Mouse (Mus musculus) forebrain, embryonic 12.5 days (tissue): Measurements from ENCODE around the gene Arhgap22. TPM values are rescaled to one million over a fixed set of nuclear protein-coding genes. Genes with fewer than 3 reads are reported as not detected.

Source experiments
- ATAC-seq: fragments of 200-750 bp; cut with Nextera tagmentation; 2 replicates; pipeline ENCODE4 v1.8.0; 2017; ENCODE audit warnings: moderate TSS enrichment; ENCODE audit not compliant: low FRiP score
- H3K27ac ChIP-seq: fragments of 300-500 bp; sonication (generic); 2 replicates; pipeline ENCODE4 v1.5.1; 2016; ENCODE audit warnings: mild to moderate bottlenecking
- H3K27me3 ChIP-seq: fragments of 300-500 bp; sonication (generic); 2 replicates; pipeline ENCODE4 v1.6.1; 2016; ENCODE audit warnings: mild to moderate bottlenecking
- H3K36me3 ChIP-seq: fragments of 300-500 bp; sonication (generic); replicated peaks from 2 replicates; pipeline ENCODE4 v1.6.1; 2016; ENCODE audit warnings: mild to moderate bottlenecking
- H3K4me1 ChIP-seq: fragments of 300-500 bp; sonication (generic); 2 replicates; pipeline ENCODE4 v1.6.1; 2016
- H3K4me2 ChIP-seq: fragments of 300-500 bp; sonication (generic); 2 replicates; pipeline ENCODE4 v1.6.1; 2016; ENCODE audit warnings: mild to moderate bottlenecking, moderate library complexity
- H3K4me3 ChIP-seq: fragments of 300-500 bp; sonication (generic); replicated peaks from 2 replicates; pipeline ENCODE4 v1.5.1; 2016; ENCODE audit warnings: mild to moderate bottlenecking
- H3K9ac ChIP-seq: fragments of 300-500 bp; sonication (generic); 2 replicates; pipeline ENCODE4 v1.6.1; 2016; ENCODE audit warnings: mild to moderate bottlenecking
- H3K9me3 ChIP-seq: fragments of 300-500 bp; sonication (generic); 2 replicates; pipeline ENCODE4 v1.6.1; 2016
- WGBS: fragments of 180-500 bp; shearing (Covaris S2); methylation state at CpG from one replicate; pipeline ENCODE4 v1.1.7; 2016; 5-methylcytosine and 5-hydroxymethylcytosine counted together
- polyA plus RNA-seq: library from polyadenylated mRNA; unstranded; fragments of >200 nt; fragmentation: Nextera tagmentation; extraction: Ambion mirVana; gene quantifications from 2 replicates; pipeline ENCODE4 v1.2.1, GENCODE M21; 2016

Arhgap22 gene
- polyA plus RNA-seq, 1 experiment from 2014 or later = 0.55 TPM

DNA sequence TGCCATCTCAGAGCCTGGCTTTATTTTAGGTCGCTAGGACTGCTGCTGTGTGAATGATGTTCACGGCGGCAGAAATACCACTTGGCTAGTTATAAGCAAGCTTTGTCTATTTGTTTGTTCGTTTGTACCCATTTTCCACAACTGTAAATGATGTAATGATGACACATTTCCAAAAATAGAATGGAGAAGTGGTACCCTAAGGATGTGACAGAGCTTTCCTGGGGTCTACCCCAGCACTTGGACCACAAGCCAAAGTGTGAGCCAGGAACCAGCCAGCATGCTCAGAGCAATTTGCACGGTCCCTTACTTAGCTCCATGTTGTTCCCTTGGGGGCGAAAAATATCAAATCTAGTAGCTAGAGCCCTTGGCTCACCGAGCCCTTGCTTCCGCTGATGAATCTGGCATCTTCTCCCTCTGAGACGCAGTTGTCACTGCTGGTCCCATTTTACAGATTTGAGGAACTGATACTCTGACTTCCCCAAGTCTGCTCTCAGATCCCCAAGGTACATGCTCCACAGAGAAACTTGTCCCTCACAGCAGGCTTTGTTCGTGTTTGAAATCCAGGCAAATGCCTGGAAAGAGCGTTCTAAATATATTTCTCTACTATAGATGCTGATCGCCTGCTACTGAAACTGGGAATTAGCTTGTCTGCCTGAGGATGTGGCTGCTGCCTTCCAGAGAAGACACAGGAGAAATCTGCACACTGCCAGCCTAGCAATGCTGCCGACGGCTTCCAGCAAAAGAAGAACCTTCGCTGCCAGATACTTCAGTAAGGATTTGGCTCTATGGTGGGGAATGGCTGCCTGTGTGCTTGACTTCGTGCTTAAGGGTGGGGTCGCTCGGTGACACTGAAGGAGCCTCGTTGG lies 2.8 kb downstream of the Arhgap22 start:
- H3K4me2 ChIP-seq = no peak overlapping the region
- peaks cover 30% of the 10 kb centered on the region for H3K27me3 ChIP-seq
- no peak overlapping the region for H3K9ac ChIP-seq
- H3K36me3 ChIP-seq = no peaks in the 10 kb centered on the region
- H3K4me1 ChIP-seq = peaks cover 5% of the 10 kb centered on the region
- no peak for ATAC-seq
- H3K27ac ChIP-seq = no peak overlapping the region
- H3K9me3 ChIP-seq = no peaks in the 10 kb centered on the region
- H3K4me3 ChIP-seq = no peak overlapping the region
- 89% methylated on average over 19 of the region's 19 CpGs for WGBS

DNA sequence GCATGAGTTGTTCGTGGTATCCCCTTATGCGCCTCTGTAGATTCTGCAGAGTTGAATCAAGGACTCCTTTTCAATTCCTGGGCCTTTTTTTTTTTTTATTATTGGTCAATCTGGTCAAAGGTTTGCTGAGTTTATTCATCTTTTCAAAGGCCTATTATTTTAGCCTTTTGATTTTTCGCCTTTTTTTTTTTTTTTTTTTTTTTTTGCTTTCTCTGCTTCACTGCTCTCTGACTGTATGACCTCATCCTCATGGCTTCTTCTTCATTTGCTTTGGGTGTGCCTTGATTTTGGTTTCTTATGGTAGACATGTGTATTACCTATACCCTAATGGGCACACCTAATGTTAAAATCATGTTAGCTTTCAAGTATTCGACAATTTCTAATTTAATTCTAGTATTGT lies 11.4 kb downstream of the Arhgap22 start:
- Histone ChIP-seq H3K27me3 (no peaks in the 10 kb centered on the region), H3K36me3 (no peaks in the 10 kb centered on the region), H3K9me3 (no peaks in the 10 kb centered on the region), H3K4me3 (no peak overlapping the region), H3K9ac (no peak overlapping the region), H3K4me1 (no peaks in the 10 kb centered on the region), H3K27ac (no peak overlapping the region), H3K4me2 (no peak overlapping the region)
- ATAC-seq = no peak
- WGBS = 89% methylated on average over 4 of the region's 4 CpGs

DNA sequence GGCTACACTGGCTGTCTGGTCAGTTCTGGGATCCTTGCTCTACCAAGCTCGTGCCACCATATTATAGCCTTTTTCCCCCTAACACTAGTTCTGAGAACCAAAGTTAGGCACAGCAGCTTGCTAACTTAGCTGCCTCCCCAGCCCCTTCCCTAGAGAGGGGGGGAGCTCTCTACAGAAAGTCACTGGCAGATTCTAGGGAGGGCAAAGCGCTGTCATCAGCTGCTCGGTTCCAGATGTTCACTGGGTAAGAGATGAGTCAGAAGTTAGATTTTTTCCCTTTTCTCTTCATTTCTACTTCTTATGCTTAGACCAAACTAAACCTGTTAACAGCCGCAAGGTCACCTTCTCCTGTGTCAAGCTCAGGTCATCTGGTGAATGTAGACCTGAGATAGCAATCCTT lies 16.8 kb downstream of the Arhgap22 start:
- H3K27me3 ChIP-seq = 0 out of 2 replicates have a peak, but pooled peaks cover 4% of the 10 kb centered on the region
- H3K4me3 ChIP-seq = no peak overlapping the region
- H3K9me3 ChIP-seq = no peaks in the 10 kb centered on the region
- no peak for ATAC-seq
- 92% methylated on average over 4 of the region's 4 CpGs for WGBS
- H3K4me1 ChIP-seq = no peaks in the 10 kb centered on the region
- no peak overlapping the region for H3K27ac ChIP-seq
- no peaks in the 10 kb centered on the region for H3K36me3 ChIP-seq
- no peak overlapping the region for H3K9ac ChIP-seq
- no peak overlapping the region for H3K4me2 ChIP-seq

DNA sequence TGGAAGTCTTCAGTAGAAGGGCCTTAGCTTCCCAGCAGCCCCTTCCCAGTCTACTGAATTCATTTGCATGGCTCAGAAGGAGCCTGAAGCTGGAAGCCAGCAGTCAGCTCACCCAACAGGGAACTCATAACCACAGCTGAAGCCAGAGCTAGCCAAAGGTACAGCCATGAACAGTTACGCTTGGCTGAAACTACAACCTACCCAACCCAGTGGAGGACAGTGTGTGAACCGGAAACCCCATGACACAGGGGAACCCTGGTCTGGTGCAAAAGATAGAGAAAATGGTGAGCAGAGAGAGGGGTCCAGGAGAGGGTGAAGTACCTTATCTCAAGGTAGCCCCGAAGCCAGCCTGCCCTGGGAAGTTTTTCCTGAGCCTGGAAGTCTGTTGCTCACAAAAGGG lies 17.5 kb downstream of the Arhgap22 start:
- 0 out of 2 replicates have a peak, but pooled peaks cover 4% of the 10 kb centered on the region for H3K27me3 ChIP-seq
- no peak for ATAC-seq
- no peak overlapping the region for H3K4me2 ChIP-seq
- no peaks in the 10 kb centered on the region for H3K36me3 ChIP-seq
- no peak overlapping the region for H3K4me3 ChIP-seq
- no peaks in the 10 kb centered on the region for H3K9me3 ChIP-seq
- 90% methylated on average over 3 of the region's 3 CpGs for WGBS
- no peaks in the 10 kb centered on the region for H3K4me1 ChIP-seq
- H3K9ac ChIP-seq = no peak overlapping the region
- H3K27ac ChIP-seq = no peak overlapping the region

DNA sequence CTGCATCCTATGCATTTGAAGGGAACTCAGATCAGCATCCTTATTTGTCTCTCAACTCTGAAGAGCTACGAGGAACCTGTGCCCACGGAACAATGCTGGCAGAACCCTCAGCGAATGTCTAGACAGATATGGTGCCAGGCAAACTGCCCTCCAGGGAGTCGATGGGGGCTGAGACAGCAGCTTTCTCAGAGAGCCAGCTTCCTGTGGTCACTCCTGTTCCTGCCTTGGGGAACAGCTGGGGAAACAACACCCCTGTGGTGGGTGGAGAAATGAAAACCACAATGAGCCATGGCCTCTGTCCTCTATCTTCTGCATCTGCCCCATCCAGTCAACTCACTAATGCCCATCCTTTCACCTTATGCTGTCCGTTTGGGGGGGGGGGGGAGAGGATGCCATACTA lies 18.2 kb downstream of the Arhgap22 start:
- H3K36me3 ChIP-seq = no peaks in the 10 kb centered on the region
- H3K4me3 ChIP-seq = no peak overlapping the region
- 0 out of 2 replicates have a peak, but pooled peaks cover 4% of the 10 kb centered on the region for H3K27me3 ChIP-seq
- H3K9me3 ChIP-seq = no peaks in the 10 kb centered on the region
- H3K4me2 ChIP-seq = no peak overlapping the region
- no peak for ATAC-seq
- 71% methylated on average over 5 of the region's 5 CpGs for WGBS
- no peak overlapping the region for H3K27ac ChIP-seq
- H3K4me1 ChIP-seq = no peaks in the 10 kb centered on the region
- no peak overlapping the region for H3K9ac ChIP-seq

DNA sequence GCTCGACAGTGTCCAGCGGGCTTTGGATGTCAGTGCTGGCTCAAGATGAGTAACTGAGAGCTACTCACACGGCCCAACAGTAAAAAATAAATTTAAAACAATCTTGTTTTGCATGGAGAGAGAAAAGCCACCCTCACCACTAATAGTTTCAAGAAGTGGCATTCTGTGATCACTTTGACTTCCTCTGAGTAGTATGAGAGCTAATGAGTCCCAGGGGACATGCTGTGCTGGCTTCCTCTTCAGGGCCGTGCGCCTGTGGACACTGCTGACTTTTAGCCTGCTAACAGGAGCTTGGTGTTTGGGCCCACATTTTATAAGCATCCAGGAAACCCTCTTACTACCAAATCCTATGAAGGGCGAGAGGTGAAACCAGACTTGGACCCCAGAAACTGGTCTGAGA lies 21.8 kb downstream of the Arhgap22 start:
- ATAC-seq = no peak
- H3K4me2 ChIP-seq = no peak overlapping the region
- 79% methylated on average over 6 of the region's 6 CpGs for WGBS
- H3K36me3 ChIP-seq = no peaks in the 10 kb centered on the region
- no peak overlapping the region for H3K27ac ChIP-seq
- no peak overlapping the region for H3K4me3 ChIP-seq
- H3K27me3 ChIP-seq = 0 out of 2 replicates have a peak, but pooled peaks cover 4% of the 10 kb centered on the region
- no peaks in the 10 kb centered on the region for H3K4me1 ChIP-seq
- no peaks in the 10 kb centered on the region for H3K9me3 ChIP-seq
- H3K9ac ChIP-seq = no peak overlapping the region

DNA sequence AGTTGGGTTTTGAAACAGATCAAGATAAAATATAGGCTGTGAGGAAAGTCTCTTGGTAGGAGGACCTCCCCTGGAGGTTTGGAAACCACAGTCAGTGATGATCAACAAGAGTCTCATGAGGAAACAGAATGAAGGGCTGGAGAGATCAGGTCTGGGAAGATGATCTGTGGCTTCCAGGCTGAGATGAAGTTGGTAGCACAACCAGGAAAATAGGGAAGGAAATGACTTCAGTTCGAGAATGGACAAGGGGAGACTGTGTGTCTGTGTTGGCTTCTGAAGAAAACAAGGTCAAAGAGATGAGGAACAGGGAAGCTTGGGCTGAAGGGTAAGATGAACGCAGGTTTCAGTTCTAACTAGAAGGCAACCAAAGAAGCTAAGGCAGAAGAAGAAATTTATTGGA lies 26.6 kb downstream of the Arhgap22 start:
- Histone ChIP-seq H3K9me3 (no peaks in the 10 kb centered on the region), H3K4me3 (no peak overlapping the region), H3K4me1 (no peaks in the 10 kb centered on the region), H3K36me3 (no peaks in the 10 kb centered on the region), H3K27me3 (no peaks in the 10 kb centered on the region), H3K9ac (no peak overlapping the region), H3K4me2 (no peak overlapping the region), H3K27ac (no peak overlapping the region)
- no peak for ATAC-seq
- WGBS = 87% methylated on average over 2 of the region's 2 CpGs

DNA sequence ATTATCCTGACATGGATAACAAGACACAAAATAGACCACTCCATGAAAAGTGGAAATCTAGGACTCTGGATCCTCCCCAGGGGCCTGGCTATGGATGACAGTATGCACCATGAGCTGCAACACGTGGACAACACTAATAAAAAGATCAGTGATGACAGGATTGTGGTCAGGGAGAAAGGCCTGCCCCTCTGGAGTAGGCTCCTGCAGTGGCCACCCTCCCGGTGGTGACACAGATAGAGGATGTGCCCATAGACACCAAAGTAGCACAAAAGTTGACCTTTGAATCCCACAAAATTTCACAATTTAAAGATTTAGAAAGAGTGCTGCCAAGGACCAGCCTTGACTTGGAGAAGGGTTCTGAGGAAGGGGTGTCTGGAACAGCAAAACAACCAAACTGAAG lies 29.4 kb downstream of the Arhgap22 start:
- H3K9me3 ChIP-seq = no peaks in the 10 kb centered on the region
- H3K4me3 ChIP-seq = no peak overlapping the region
- no peak overlapping the region for H3K4me2 ChIP-seq
- no peak for ATAC-seq
- no peaks in the 10 kb centered on the region for H3K36me3 ChIP-seq
- WGBS = 67% methylated on average over 2 of the region's 2 CpGs
- no peaks in the 10 kb centered on the region for H3K27me3 ChIP-seq
- no peak overlapping the region for H3K9ac ChIP-seq
- no peaks in the 10 kb centered on the region for H3K4me1 ChIP-seq
- no peak overlapping the region for H3K27ac ChIP-seq

DNA sequence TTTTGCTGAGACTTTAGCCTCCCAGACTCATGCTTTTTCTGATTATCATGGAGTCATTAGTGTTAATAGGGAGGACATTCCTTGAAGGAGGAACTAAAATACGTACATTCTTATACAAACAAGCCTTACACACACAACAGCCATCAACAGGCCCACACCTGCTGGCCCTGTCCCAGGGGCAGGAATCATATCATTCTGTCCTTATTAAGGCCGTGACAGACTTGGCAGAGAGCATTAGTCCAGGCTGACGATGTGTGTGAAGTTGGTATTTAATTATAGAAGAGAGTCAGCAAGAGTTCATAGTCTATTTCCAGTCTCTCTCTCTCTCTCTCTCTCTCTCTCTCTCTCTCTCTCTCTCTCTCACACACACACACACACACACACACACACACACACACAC lies 30.7 kb downstream of the Arhgap22 start:
- Histone ChIP-seq H3K36me3 (no peaks in the 10 kb centered on the region), H3K4me3 (no peak overlapping the region), H3K27ac (no peak overlapping the region), H3K9ac (no peak overlapping the region), H3K4me2 (no peak overlapping the region), H3K9me3 (no peaks in the 10 kb centered on the region), H3K4me1 (no peaks in the 10 kb centered on the region), H3K27me3 (peaks cover 5% of the 10 kb centered on the region; the same call in 1 of the 2 replicates)
- ATAC-seq = no peak
- 65% methylated on average over 3 of the region's 3 CpGs for WGBS

DNA sequence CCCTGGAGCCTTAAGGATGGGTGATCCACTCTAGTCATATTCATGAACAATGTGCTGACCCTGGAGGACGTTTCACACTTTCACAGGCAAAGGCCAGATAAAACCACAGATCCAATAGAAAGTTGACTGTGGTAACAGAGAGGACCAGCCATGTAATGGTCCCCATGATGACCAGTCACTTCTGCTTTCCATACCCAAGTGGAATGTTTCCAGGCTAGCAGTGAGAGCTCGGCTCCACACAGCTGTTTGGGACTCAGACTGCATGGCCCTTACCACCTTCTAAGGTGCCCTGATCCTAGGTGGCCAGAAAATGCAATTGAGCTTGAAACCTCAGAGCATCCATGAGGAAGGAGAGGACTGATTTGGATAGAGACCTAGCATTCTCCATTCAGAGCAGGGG lies 31.1 kb downstream of the Arhgap22 start:
- ATAC-seq = no peak
- 74% methylated on average over 2 of the region's 2 CpGs for WGBS

DNA sequence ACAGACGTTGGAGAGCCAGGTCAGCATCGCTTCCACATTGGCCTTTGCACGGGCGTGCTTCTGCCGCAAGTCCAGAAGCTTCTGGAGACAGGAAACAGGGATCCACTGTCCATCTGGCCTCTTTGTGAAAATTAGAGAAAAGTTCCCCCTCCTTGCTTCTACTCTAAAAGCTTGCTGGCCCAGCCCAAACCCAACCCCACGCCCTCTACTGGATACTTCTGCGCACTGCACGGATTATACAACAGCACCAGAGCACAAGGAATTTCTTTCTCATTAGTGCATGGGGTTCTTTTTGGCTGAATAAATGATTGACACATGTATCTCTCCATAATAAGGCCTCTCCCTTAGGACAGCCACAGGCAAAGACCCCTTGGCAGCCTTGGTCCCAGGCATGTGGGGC lies 32.6 kb downstream of the Arhgap22 start:
- ATAC-seq = no peak
- H3K27me3 ChIP-seq = peaks cover 25% of the 10 kb centered on the region
- no peaks in the 10 kb centered on the region for H3K36me3 ChIP-seq
- H3K4me1 ChIP-seq = peaks cover 15% of the 10 kb centered on the region
- no peak overlapping the region for H3K4me3 ChIP-seq
- no peak overlapping the region for H3K9ac ChIP-seq
- no peak overlapping the region for H3K4me2 ChIP-seq
- H3K9me3 ChIP-seq = no peaks in the 10 kb centered on the region
- no peak overlapping the region for H3K27ac ChIP-seq
- 19% methylated on average over 8 of the region's 8 CpGs for WGBS

More for the DNA sequence above, 31.1 kb downstream of the Arhgap22 start:
- Histone ChIP-seq H3K4me2 (no peak overlapping the region), H3K27ac (no peak overlapping the region), H3K9me3 (no peaks in the 10 kb centered on the region), H3K36me3 (no peaks in the 10 kb centered on the region), H3K27me3 (peaks cover 10% of the 10 kb centered on the region), H3K9ac (no peak overlapping the region), H3K4me1 (no peaks in the 10 kb centered on the region; the same call in 1 of the 2 replicates), H3K4me3 (no peak overlapping the region)

DNA sequence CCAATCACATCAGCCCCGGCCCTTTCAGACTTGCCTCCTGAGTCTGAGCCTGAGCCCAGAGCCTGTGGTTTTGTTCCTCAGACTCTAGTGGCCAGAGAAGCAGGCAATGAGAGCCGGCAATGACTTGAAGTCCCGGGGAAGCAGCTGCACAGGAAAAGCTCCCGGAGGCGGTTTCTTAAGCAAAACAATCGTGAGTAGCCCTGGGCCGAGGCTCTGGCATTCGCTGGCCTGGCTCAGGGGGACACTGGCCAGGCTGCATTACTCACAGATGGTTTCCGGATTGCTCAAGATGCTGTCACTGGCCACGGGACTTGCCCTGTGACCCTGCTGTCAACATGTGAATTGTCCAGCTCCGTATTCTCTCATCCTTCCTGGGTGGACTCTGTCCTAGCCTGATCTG lies 33.8 kb downstream of the Arhgap22 start:
- peaks cover 15% of the 10 kb centered on the region for H3K4me1 ChIP-seq
- H3K4me3 ChIP-seq = no peak overlapping the region
- no peak for ATAC-seq
- no peak overlapping the region for H3K4me2 ChIP-seq
- no peak overlapping the region for H3K9ac ChIP-seq
- 48% methylated on average over 11 of the region's 11 CpGs for WGBS
- H3K9me3 ChIP-seq = no peaks in the 10 kb centered on the region
- H3K36me3 ChIP-seq = no peaks in the 10 kb centered on the region
- peaks cover 33% of the 10 kb centered on the region for H3K27me3 ChIP-seq
- H3K27ac ChIP-seq = no peak overlapping the region

DNA sequence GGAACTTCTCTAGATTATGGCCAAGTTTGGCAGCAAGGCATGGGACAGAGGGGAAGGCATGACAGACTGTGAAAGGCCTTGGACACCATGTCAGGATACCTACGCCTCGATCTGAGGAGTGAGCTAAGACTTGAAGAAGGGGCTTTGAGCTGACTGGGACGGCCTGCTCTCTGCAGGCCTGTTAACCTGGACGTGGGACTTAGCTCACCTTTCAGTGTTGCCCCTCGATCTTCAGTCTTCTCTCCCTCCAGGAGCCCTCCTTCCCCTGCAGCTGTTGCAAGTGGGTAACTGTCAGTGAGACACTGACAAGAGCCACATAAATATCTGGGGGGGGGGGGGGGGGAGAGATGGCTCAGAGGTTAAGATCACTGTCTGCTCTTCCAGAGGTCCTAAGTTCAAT lies 34.9 kb downstream of the Arhgap22 start:
- WGBS = 81% methylated on average over 5 of the region's 5 CpGs
- Histone ChIP-seq H3K9ac (no peak overlapping the region), H3K9me3 (no peaks in the 10 kb centered on the region), H3K4me2 (no peak overlapping the region), H3K36me3 (no peaks in the 10 kb centered on the region), H3K4me3 (no peak overlapping the region), H3K4me1 (peaks cover 15% of the 10 kb centered on the region), H3K27ac (no peak overlapping the region), H3K27me3 (peaks cover 35% of the 10 kb centered on the region)
- ATAC-seq = no peak
